Mouse (Mus musculus) lung, postnatal 0 days (tissue): ENCODE measurements around the gene Cox6a2. TPM values are rescaled to one million over a fixed set of nuclear protein-coding genes. Genes with fewer than 3 reads are reported as not detected.
A peak's percentile ranks its signal among the peaks of the same experiment; 100 is the strongest.

ENCODE experiments used
- ATAC-seq: fragments of 200-750 bp; cut with Nextera tagmentation; 2 replicates; pipeline ENCODE4 v1.8.0; 2017; ENCODE audit warnings: moderate library complexity
- DNase-seq: peaks from one replicate; pipeline ENCODE4 v3.0.0-alpha.2; 2016; ENCODE audit warnings: low spot score
- H3K27ac ChIP-seq: fragments of 300-500 bp; sonication (generic); 2 replicates; pipeline ENCODE4 v1.5.1; 2014; ENCODE audit warnings: antibody characterized with exemption, mild to moderate bottlenecking, low read length, mixed read lengths
- H3K27me3 ChIP-seq: fragments of 300-500 bp; sonication (generic); replicated peaks from 2 replicates; pipeline ENCODE4 v1.6.1; 2014; ENCODE audit warnings: low read length, mixed read lengths; ENCODE audit not compliant: insufficient read depth
- H3K36me3 ChIP-seq: fragments of 300-500 bp; sonication (generic); 2 replicates; pipeline ENCODE4 v1.6.1; 2014; ENCODE audit warnings: low read length, mixed read lengths; ENCODE audit not compliant: insufficient read depth
- H3K4me1 ChIP-seq: fragments of 300-500 bp; sonication (generic); 2 replicates; pipeline ENCODE4 v1.6.1; 2014; ENCODE audit warnings: antibody characterized with exemption, low read depth, low read length, mixed read lengths; ENCODE audit not compliant: insufficient read depth
- H3K4me2 ChIP-seq: fragments of 300-500 bp; sonication (generic); replicated peaks from 2 replicates; pipeline ENCODE4 v1.6.1; 2014; ENCODE audit warnings: low read depth, mild to moderate bottlenecking, low read length, moderate library complexity, mixed read lengths
- H3K4me3 ChIP-seq: fragments of 300-500 bp; sonication (generic); 2 replicates; pipeline ENCODE4 v1.5.1; 2014; ENCODE audit warnings: low read depth, low read length
- H3K9ac ChIP-seq: fragments of 300-500 bp; sonication (generic); replicated peaks from 2 replicates; pipeline ENCODE4 v1.6.1; 2014; ENCODE audit warnings: low read depth, mild to moderate bottlenecking
- H3K9me3 ChIP-seq: fragments of 300-500 bp; sonication (generic); 2 replicates; pipeline ENCODE4 v1.6.1; 2016; ENCODE audit warnings: low read length, mixed read lengths
- CTCF ChIP-seq: IDR thresholded peaks from 2 replicates; pipeline ENCODE4 v1.5.1; 2016; ENCODE audit warnings: antibody characterized with exemption, mild to moderate bottlenecking
- EP300 ChIP-seq: IDR thresholded peaks from 2 replicates; pipeline ENCODE4 v1.6.1; 2016; ENCODE audit warnings: antibody characterized with exemption, mild to moderate bottlenecking, control low read depth
- WGBS: fragments of 180-500 bp; shearing (Covaris S2); extraction: QIAGEN DNeasy Blood & Tissue Kit; methylation state at CpG from one replicate; pipeline ENCODE4 v1.1.7; 2014; 5-methylcytosine and 5-hydroxymethylcytosine counted together
- polyA plus RNA-seq: library from polyadenylated mRNA; unstranded; fragments of >200 nt; fragmentation: Nextera tagmentation; extraction: Ambion mirVana; gene quantifications from 2 replicates; pipeline ENCODE4 v1.2.1, GENCODE M21; 2015

The Cox6a2 gene
- polyA plus RNA-seq, result 26.6 and 27.8 TPM in 2 replicates

GRCm38 (mm10) chr7:128206152-128206551 lies at the start of gene Cox6a2:
TSS of gene Cox6a2 (minus strand) at chr7:128206387.
- H3K4me3 ChIP-seq, result no peak within 1 kb of the TSS
- 54% methylated on average over 6 of the region's 6 CpGs for WGBS
- no peaks in the 10 kb centered on the region for H3K4me1 ChIP-seq
- no peak within 1 kb of the TSS for H3K27ac ChIP-seq
- H3K27me3 ChIP-seq, result no peaks in the 10 kb centered on the region
- H3K9ac ChIP-seq, result no peak within 1 kb of the TSS
- no peak for TF ChIP-seq CTCF
- TF ChIP-seq EP300, result no peak
- no peaks in the 10 kb centered on the region for H3K9me3 ChIP-seq
- DNase-seq, result no peak
- ATAC-seq, result no peak
- no peaks in the 10 kb centered on the region for H3K36me3 ChIP-seq
- H3K4me2 ChIP-seq, result no peak within 1 kb of the TSS

- no peak overlapping the region for H3K27ac ChIP-seq
- H3K4me2 ChIP-seq, result no peak overlapping the region
- H3K27me3 ChIP-seq, result no peaks in the 10 kb centered on the region
- no peak for ATAC-seq
- 90% methylated on average over 5 of the region's 5 CpGs for WGBS
- no peaks in the 10 kb centered on the region; the same call in 1 of the 2 replicates for H3K4me1 ChIP-seq
- H3K9me3 ChIP-seq, result no peaks in the 10 kb centered on the region
- TF ChIP-seq EP300 (no peak), CTCF (no peak)
- H3K9ac ChIP-seq, result no peak overlapping the region
- DNase-seq, result no peak
- no peak overlapping the region for H3K4me3 ChIP-seq
- H3K36me3 ChIP-seq, result peaks cover 13% of the 10 kb centered on the region; the same call in 1 of the 2 replicates
These were observed 49.6 kb upstream of the Cox6a2 start for GRCm38 (mm10) chr7:128255757-128256156.

- Histone ChIP-seq H3K9me3 (no peaks in the 10 kb centered on the region), H3K4me3 (no peak overlapping the region), H3K4me1 (no peaks in the 10 kb centered on the region; the same call in 1 of the 2 replicates), H3K9ac (no peak overlapping the region), H3K27me3 (no peaks in the 10 kb centered on the region), H3K27ac (no peak overlapping the region), H3K4me2 (no peak overlapping the region), H3K36me3 (peaks cover 13% of the 10 kb centered on the region; the same call in 1 of the 2 replicates)
- 48% methylated on average over 2 of the region's 2 CpGs for WGBS
- DNase-seq (no peak), ATAC-seq (no peak)
- no peak for TF ChIP-seq EP300
These were observed 48.8 kb upstream of the Cox6a2 start for GRCm38 (mm10) chr7:128254978-128255377.

- no peak overlapping the region for H3K9ac ChIP-seq
- no peak for ATAC-seq
These were observed 46.4 kb upstream of the Cox6a2 start for GRCm38 (mm10) chr7:128252609-128253008.

GRCm38 (mm10) chr7:128251946-128252345 lies 45.8 kb upstream of the Cox6a2 start:
- peaks cover 19% of the 10 kb centered on the region; the same call in 1 of the 2 replicates for H3K36me3 ChIP-seq

More at GRCm38 (mm10) chr7:128252609-128253008, 46.4 kb upstream of the Cox6a2 start:
- no peak for DNase-seq
- H3K4me1 ChIP-seq, result peaks cover 6% of the 10 kb centered on the region; the same call in 1 of the 2 replicates
- H3K4me2 ChIP-seq, result peak overlapping the region; percentile 17; the same call in 1 of the 2 replicates
- WGBS, result 19% methylated on average over 24 of the region's 24 CpGs
- no peaks in the 10 kb centered on the region for H3K27me3 ChIP-seq
- H3K9me3 ChIP-seq, result no peaks in the 10 kb centered on the region
- peaks cover 19% of the 10 kb centered on the region; the same call in 1 of the 2 replicates for H3K36me3 ChIP-seq
- no peak overlapping the region for H3K27ac ChIP-seq
- H3K4me3 ChIP-seq, result no peak overlapping the region
- TF ChIP-seq CTCF (no peak), EP300 (no peak)

GRCm38 (mm10) chr7:128249998-128250397 lies 43.8 kb upstream of the Cox6a2 start:
- Histone ChIP-seq H3K4me1 (peaks cover 6% of the 10 kb centered on the region; the same call in 1 of the 2 replicates), H3K9me3 (no peaks in the 10 kb centered on the region), H3K36me3 (peaks cover 19% of the 10 kb centered on the region; the same call in 1 of the 2 replicates), H3K4me3 (no peak overlapping the region), H3K27me3 (no peaks in the 10 kb centered on the region), H3K9ac (no peak overlapping the region), H3K27ac (no peak overlapping the region), H3K4me2 (no peak overlapping the region)
- no peak for DNase-seq
- no peak for ATAC-seq
- 89% methylated on average over 5 of the region's 5 CpGs for WGBS
- TF ChIP-seq CTCF (no peak), EP300 (no peak)

More at GRCm38 (mm10) chr7:128251946-128252345, 45.8 kb upstream of the Cox6a2 start:
- Histone ChIP-seq H3K4me3 (no peak overlapping the region), H3K4me1 (peaks cover 6% of the 10 kb centered on the region; the same call in 1 of the 2 replicates), H3K27ac (no peak overlapping the region), H3K9me3 (no peaks in the 10 kb centered on the region), H3K27me3 (no peaks in the 10 kb centered on the region), H3K4me2 (no peak overlapping the region), H3K9ac (no peak overlapping the region)
- DNase-seq, result no peak
- no peak for ATAC-seq
- TF ChIP-seq CTCF (no peak), EP300 (no peak)
- 49% methylated on average over 12 of the region's 12 CpGs for WGBS
